Mouse (Mus musculus) limb, embryonic 12.5 days (tissue): ENCODE results near the gene Olfr969. TPM values are rescaled to one million over a fixed set of nuclear protein-coding genes. Genes with fewer than 3 reads are reported as not detected.
"Not testable (repeated sequence)": the region's sequence is repeated elsewhere in the genome, so short reads cannot be mapped to it uniquely, and the experiment has no call there.

Experiments used
- ATAC-seq: fragments of 200-750 bp; cut with Nextera tagmentation; 2 replicates; pipeline ENCODE4 v1.8.0; 2017; ENCODE audit warnings: low read depth, moderate TSS enrichment; ENCODE audit not compliant: insufficient number of reproducible peaks, insufficient read depth, low FRiP score, low TSS enrichment
- H3K27ac ChIP-seq: fragments of 300-500 bp; sonication (generic); 2 replicates; pipeline ENCODE4 v1.5.1; 2016; ENCODE audit warnings: mild to moderate bottlenecking, moderate library complexity
- H3K27me3 ChIP-seq: fragments of 300-500 bp; sonication (generic); 2 replicates; pipeline ENCODE4 v1.6.1; 2016; ENCODE audit warnings: mild to moderate bottlenecking, moderate library complexity
- H3K36me3 ChIP-seq: fragments of 300-500 bp; sonication (generic); 2 replicates; pipeline ENCODE4 v1.6.1; 2016; ENCODE audit warnings: mild to moderate bottlenecking, moderate library complexity
- H3K4me1 ChIP-seq: fragments of 300-500 bp; sonication (generic); replicated peaks from 2 replicates; pipeline ENCODE4 v1.6.1; 2016
- H3K4me2 ChIP-seq: fragments of 300-500 bp; sonication (generic); 2 replicates; pipeline ENCODE4 v1.6.1; 2016; ENCODE audit warnings: mild to moderate bottlenecking, moderate library complexity
- H3K4me3 ChIP-seq: fragments of 300-500 bp; sonication (generic); replicated peaks from 2 replicates; pipeline ENCODE4 v1.5.1; 2016; ENCODE audit warnings: mild to moderate bottlenecking
- H3K9ac ChIP-seq: fragments of 300-500 bp; sonication (generic); replicated peaks from 2 replicates; pipeline ENCODE4 v1.6.1; 2016; ENCODE audit warnings: mild to moderate bottlenecking, moderate library complexity
- H3K9me3 ChIP-seq: fragments of 300-500 bp; sonication (generic); 2 replicates; pipeline ENCODE4 v1.6.1; 2016; ENCODE audit warnings: mild to moderate bottlenecking, moderate library complexity
- WGBS: fragments of 180-500 bp; shearing (Covaris S2); methylation state at CpG from one replicate; pipeline ENCODE4 v1.1.7; 2016; 5-methylcytosine and 5-hydroxymethylcytosine counted together
- polyA plus RNA-seq: library from polyadenylated mRNA; unstranded; fragments of >200 nt; fragmentation: Nextera tagmentation; extraction: Ambion mirVana; gene quantifications from 2 replicates; pipeline ENCODE4 v1.2.1, GENCODE M21; 2016

Gene Olfr969
- polyA plus RNA-seq: not detected in 2 replicates

DNA sequence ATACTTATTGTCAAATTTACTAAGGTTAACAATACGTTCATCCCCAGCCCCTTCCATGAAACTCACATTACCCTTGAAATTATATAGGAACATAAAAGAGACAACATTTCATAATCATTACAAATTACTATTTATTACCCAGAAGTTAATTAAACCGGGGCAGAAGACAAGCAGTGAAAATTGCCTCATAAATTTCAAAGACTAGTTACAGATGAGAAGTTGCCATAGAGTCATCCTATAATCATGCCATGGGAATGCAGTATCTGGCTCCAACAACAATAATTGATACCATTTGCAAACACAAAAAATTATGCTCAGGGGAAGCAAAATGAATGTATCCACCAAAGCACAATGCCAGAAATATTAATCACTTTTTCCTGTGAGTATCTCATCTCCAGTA, at the start of gene Olfr969:
TSS of gene Olfr969 (plus strand) at position 388 of the 400 bp plus-strand sequence.
- H3K9me3 ChIP-seq: no peaks in the 10 kb centered on the region
- WGBS: 57% methylated on average over 2 of the region's 2 CpGs
- H3K4me2 ChIP-seq: no peak within 1 kb of the TSS
- H3K27me3 ChIP-seq: no peaks in the 10 kb centered on the region
- no peak within 1 kb of the TSS for H3K27ac ChIP-seq
- no peak within 1 kb of the TSS for H3K4me3 ChIP-seq
- H3K4me1 ChIP-seq: no peaks in the 10 kb centered on the region
- H3K9ac ChIP-seq: no peak within 1 kb of the TSS
- no peaks in the 10 kb centered on the region for H3K36me3 ChIP-seq
- no peak for ATAC-seq

DNA sequence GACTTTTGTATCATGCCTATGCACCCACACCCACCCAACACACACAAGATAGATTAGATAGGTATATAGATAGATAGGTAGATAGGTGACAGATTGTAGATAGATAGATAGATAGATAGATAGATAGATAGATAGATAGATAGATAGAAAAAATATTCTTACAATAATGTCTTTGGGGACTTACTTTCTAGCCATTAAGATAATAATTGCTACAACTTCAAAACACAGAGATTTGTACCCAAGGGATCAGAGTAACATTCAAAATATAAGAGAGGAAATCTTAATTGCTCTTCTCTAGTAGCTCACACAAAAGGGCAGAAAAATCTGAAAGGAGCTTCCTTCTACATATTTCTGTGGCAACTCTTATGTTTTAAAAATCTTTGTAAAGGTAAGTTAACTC, 44.8 kb upstream of the Olfr969 start, which contains the start of gene Olfr967:
TSS of gene Olfr967 (plus strand) at position 301 of the 400 bp plus-strand sequence.
- ATAC-seq: no peak
- Histone ChIP-seq H3K9me3 (no peaks in the 10 kb centered on the region), H3K4me1 (no peaks in the 10 kb centered on the region), H3K9ac (no peak within 1 kb of the TSS), H3K4me2 (no peak within 1 kb of the TSS), H3K27ac (no peak within 1 kb of the TSS), H3K36me3 (no peaks in the 10 kb centered on the region), H3K27me3 (no peaks in the 10 kb centered on the region), H3K4me3 (no peak within 1 kb of the TSS)

DNA sequence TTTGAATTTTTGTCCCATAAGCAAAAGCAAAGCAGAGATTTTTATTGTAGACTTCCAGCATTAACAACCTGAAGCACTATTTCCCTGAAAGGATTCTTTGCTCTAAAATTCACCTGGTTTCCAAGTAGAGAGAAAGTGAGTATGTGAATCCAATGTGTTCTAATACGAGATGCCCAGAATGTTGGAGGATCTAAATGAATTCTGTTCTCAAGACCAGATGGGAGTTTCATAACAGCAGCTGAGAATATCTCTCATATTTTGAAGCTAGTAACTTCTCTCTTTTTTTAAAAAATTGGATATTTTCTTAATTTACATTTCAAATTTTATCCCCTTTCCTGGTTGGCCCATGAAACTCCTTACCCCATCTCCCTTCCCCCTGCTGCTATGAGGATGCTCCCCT, 44.3 kb upstream of the Olfr969 start:
- Histone ChIP-seq H3K36me3 (no peaks in the 10 kb centered on the region), H3K4me2 (no peak overlapping the region), H3K27ac (no peak overlapping the region), H3K4me1 (no peaks in the 10 kb centered on the region), H3K27me3 (no peaks in the 10 kb centered on the region), H3K9ac (no peak overlapping the region), H3K9me3 (no peaks in the 10 kb centered on the region), H3K4me3 (no peak overlapping the region)
- no peak for ATAC-seq
- 84% methylated on average over 1 of the region's 1 CpGs for WGBS

DNA sequence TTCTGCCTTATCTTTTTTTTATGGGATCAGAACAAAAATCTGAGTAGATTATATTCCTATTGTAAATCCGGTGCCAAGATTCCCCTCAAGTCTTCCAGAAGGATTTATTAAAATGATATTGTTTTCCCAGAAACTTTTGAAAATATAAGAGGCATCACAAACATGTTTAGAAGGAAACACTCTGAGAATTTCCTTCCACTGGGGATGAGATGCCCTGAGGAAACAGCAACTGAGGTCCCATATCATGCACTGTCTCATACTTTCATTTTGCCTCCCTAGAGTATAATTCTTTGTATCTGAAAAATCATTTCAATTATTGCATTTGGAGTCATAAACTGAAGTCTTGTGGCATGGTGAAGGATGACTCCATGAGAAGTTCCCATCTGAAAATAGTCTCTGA, 7.6 kb upstream of the Olfr969 start, which contains the start of gene Olfr968:
TSS of gene Olfr968 (minus strand) at position 101 of the 400 bp plus-strand sequence.
- no peak within 1 kb of the TSS for H3K4me2 ChIP-seq

DNA sequence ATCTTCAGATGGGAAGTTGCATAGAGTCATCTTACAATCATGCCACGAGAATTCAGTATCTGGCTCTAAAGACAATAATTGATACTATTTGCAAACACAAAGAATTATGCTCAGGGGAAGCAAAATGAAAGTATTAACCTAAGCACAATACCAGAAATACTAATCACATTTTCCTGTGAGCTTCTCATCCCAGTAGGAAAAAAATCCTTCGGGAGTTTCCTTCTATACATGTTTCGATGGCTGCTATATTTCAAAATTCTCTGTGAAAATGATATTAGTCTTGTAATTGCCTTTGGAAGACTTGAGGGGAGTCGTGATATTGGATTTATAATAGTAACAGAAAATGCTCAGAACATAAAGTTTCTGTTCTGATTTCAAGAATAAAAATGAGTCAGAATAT, 17.8 kb downstream of the Olfr969 start, which contains the start of gene Olfr970:
TSS of gene Olfr970 (plus strand) at position 301 of the 400 bp plus-strand sequence.
- Histone ChIP-seq H3K4me2 (no peak within 1 kb of the TSS), H3K36me3 (no peaks in the 10 kb centered on the region), H3K4me1 (no peaks in the 10 kb centered on the region), H3K9ac (no peak within 1 kb of the TSS), H3K9me3 (no peaks in the 10 kb centered on the region), H3K27me3 (no peaks in the 10 kb centered on the region), H3K4me3 (no peak within 1 kb of the TSS), H3K27ac (no peak within 1 kb of the TSS)
- WGBS: 77% methylated on average over 4 of the region's 4 CpGs
- no peak for ATAC-seq

More for the DNA sequence above, 7.6 kb upstream of the Olfr969 start, which contains the start of gene Olfr968:
- ATAC-seq: no peak
- no peak within 1 kb of the TSS for H3K4me3 ChIP-seq
- H3K9me3 ChIP-seq: no peaks in the 10 kb centered on the region
- no peaks in the 10 kb centered on the region for H3K36me3 ChIP-seq
- H3K4me1 ChIP-seq: no peaks in the 10 kb centered on the region
- no peak within 1 kb of the TSS for H3K27ac ChIP-seq
- no peak within 1 kb of the TSS for H3K9ac ChIP-seq
- WGBS: 78% methylated on average over 1 of the region's 1 CpGs
- no peaks in the 10 kb centered on the region for H3K27me3 ChIP-seq

DNA sequence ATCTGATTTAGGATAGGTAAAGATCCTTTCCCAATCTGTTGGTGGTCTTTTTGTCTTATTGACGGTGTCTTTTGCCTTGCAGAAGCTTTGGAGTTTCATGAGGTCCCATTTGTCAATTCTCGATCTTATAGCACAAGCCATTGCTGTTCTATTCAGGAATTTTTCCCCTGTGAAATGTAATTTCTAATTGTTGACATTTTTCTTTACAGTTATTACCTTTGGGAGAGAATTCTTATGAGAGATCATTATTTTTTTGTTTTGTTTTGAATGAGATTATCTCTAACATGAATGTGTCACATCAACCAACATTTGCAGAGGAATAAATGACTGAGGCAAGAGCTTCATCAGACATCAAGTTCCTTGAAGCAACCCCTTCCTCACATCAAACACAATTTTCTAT, 45.8 kb downstream of the Olfr969 start, which contains the start of gene Olfr971:
TSS of gene Olfr971 (plus strand) at position 301 of the 400 bp plus-strand sequence.
- not testable (repeated sequence) for H3K4me3 ChIP-seq, H3K27ac ChIP-seq, ATAC-seq, H3K4me2 ChIP-seq, H3K36me3 ChIP-seq, H3K9me3 ChIP-seq, H3K9ac ChIP-seq, H3K27me3 ChIP-seq, H3K4me1 ChIP-seq
- 91% methylated on average over 2 of the region's 2 CpGs for WGBS

Other genes starting within 250 kb of the Olfr969 start
- not detected in 2 replicates for gene Olfr958, start 236.9 kb upstream of the Olfr969 start, polyA plus RNA-seq
- gene Olfr959, start 215.4 kb upstream of the Olfr969 start, polyA plus RNA-seq: not detected in 2 replicates
- 29.3 and 29.7 TPM in 2 replicates for gene AW551984, start 186.5 kb upstream of the Olfr969 start, polyA plus RNA-seq
- gene Olfr148, start 180.3 kb upstream of the Olfr969 start, polyA plus RNA-seq: not detected in 2 replicates
- not detected in 2 replicates for gene Olfr960, start 169.6 kb upstream of the Olfr969 start, polyA plus RNA-seq
- gene Olfr961, start 145.9 kb upstream of the Olfr969 start, polyA plus RNA-seq: not detected in 2 replicates
- gene Olfr963, start 123.7 kb upstream of the Olfr969 start, polyA plus RNA-seq: not detected in 2 replicates
- not detected in 2 replicates for gene Olfr149, start 83.8 kb upstream of the Olfr969 start, polyA plus RNA-seq
- not detected in 2 replicates for gene Olfr965, start 79.6 kb upstream of the Olfr969 start, polyA plus RNA-seq
- gene Olfr150, start 60.0 kb upstream of the Olfr969 start, polyA plus RNA-seq: not detected in 2 replicates
- not detected in 2 replicates for gene Olfr967, start 44.7 kb upstream of the Olfr969 start, polyA plus RNA-seq
- not detected in 2 replicates for gene Olfr968, start 7.7 kb upstream of the Olfr969 start, polyA plus RNA-seq
- gene Olfr970, start 17.9 kb downstream of the Olfr969 start, polyA plus RNA-seq: not detected in 2 replicates
- not detected in 2 replicates for gene Olfr971, start 45.9 kb downstream of the Olfr969 start, polyA plus RNA-seq
- gene Olfr972, start 75.5 kb downstream of the Olfr969 start, polyA plus RNA-seq: not detected in 2 replicates
- not detected in 2 replicates for gene Olfr229, start 116.4 kb downstream of the Olfr969 start, polyA plus RNA-seq
- not detected in 2 replicates for gene Olfr974, start 146.6 kb downstream of the Olfr969 start, polyA plus RNA-seq
- gene Olfr975, start 161.1 kb downstream of the Olfr969 start, polyA plus RNA-seq: not detected in 2 replicates
- not detected in 2 replicates for gene Olfr976, start 170.2 kb downstream of the Olfr969 start, polyA plus RNA-seq
- not detected in 2 replicates for gene Olfr978, start 201.2 kb downstream of the Olfr969 start, polyA plus RNA-seq
- gene Olfr979, start 212.5 kb downstream of the Olfr969 start, polyA plus RNA-seq: not detected in 2 replicates
- not detected in 2 replicates for gene Olfr980, start 218.6 kb downstream of the Olfr969 start, polyA plus RNA-seq
- not detected in 2 replicates for gene Olfr981, start 230.5 kb downstream of the Olfr969 start, polyA plus RNA-seq